Mouse (Mus musculus): ENCODE results near the gene Hsh2d.

GRCm38 (mm10) chr8:72210710-72211109 lies 21.3 kb downstream of the Hsh2d start:
- no peak for TF ChIP-seq POLR2AphosphoS5 (IDR thresholded peaks at IDR 0.05; ENCODE audit: insufficient replicate concordance, low read depth, low read length)
- no peak for TF ChIP-seq CTCF (IDR thresholded peaks at IDR 0.05; ENCODE audit: low read depth, low read length)
- no peak for TF ChIP-seq GATA1 (IDR thresholded peaks at IDR 0.05; ENCODE audit: borderline replicate concordance, low read length)
- no peak for TF ChIP-seq TAL1 (conservative IDR thresholded peaks at IDR 0.05; ENCODE audit: low read depth, low read length)
- TF ChIP-seq GATA2 (IDR thresholded peaks at IDR 0.05; ENCODE audit: borderline replicate concordance, low read depth, low read length), result no peak

All from G1E (cell line).